Mouse (Mus musculus) lung, embryonic 16.5 days (tissue): ENCODE results near the gene Klhl8. TPM values are rescaled to one million over a fixed set of nuclear protein-coding genes. Genes with fewer than 3 reads are reported as not detected.

Experiments
- ATAC-seq: fragments of 200-750 bp; cut with Nextera tagmentation; 2 replicates; pipeline ENCODE4 v1.8.0; 2017; ENCODE audit warnings: low read depth, mild to moderate bottlenecking, moderate library complexity
- H3K27ac ChIP-seq: fragments of 300-500 bp; sonication (generic); 2 replicates; pipeline ENCODE4 v1.5.1; 2014; ENCODE audit warnings: mild to moderate bottlenecking, control low read depth, low read length
- H3K27me3 ChIP-seq: fragments of 300-500 bp; sonication (generic); 2 replicates; pipeline ENCODE4 v1.6.1; 2014; ENCODE audit warnings: low read depth, low read length, mixed read lengths; ENCODE audit not compliant: control insufficient read depth, insufficient read depth
- H3K36me3 ChIP-seq: fragments of 300-500 bp; sonication (generic); 2 replicates; pipeline ENCODE4 v1.6.1; 2014; ENCODE audit warnings: low read length; ENCODE audit not compliant: control insufficient read depth, insufficient read depth
- H3K4me1 ChIP-seq: fragments of 300-500 bp; sonication (generic); replicated peaks from 2 replicates; pipeline ENCODE4 v1.6.1; 2014; ENCODE audit warnings: low read length, mixed read lengths; ENCODE audit not compliant: control insufficient read depth, insufficient read depth
- H3K4me2 ChIP-seq: fragments of 300-500 bp; sonication (generic); 2 replicates; pipeline ENCODE4 v1.6.1; 2014; ENCODE audit warnings: low read depth, low read length, control low read depth
- H3K4me3 ChIP-seq: fragments of 300-500 bp; sonication (generic); 2 replicates; pipeline ENCODE4 v1.5.1; 2014; ENCODE audit warnings: mild to moderate bottlenecking, low read length, control low read depth
- H3K9ac ChIP-seq: fragments of 300-500 bp; sonication (generic); 2 replicates; pipeline ENCODE4 v1.6.1; 2014; ENCODE audit warnings: low read length, control low read depth
- H3K9me3 ChIP-seq: fragments of 300-500 bp; sonication (generic); 2 replicates; pipeline ENCODE4 v1.6.1; 2016; ENCODE audit warnings: low read length; ENCODE audit not compliant: control insufficient read depth
- WGBS: fragments of 180-500 bp; shearing (Covaris S2); extraction: QIAGEN DNeasy Blood & Tissue Kit; methylation state at CpG from one replicate; pipeline ENCODE4 v1.1.7; 2014; 5-methylcytosine and 5-hydroxymethylcytosine counted together
- polyA plus RNA-seq: library from polyadenylated mRNA; unstranded; fragments of >200 nt; fragmentation: Nextera tagmentation; extraction: Ambion mirVana; gene quantifications from 2 replicates; pipeline ENCODE4 v1.2.1, GENCODE M21; 2015

Gene Klhl8
- polyA plus RNA-seq, 1 experiment from 2014 or later, result 11.1 TPM

GRCm38 (mm10) chr5:103813997-103814542 lies 97.0 kb downstream of the Klhl8 start:
- Histone ChIP-seq H3K4me3 (no peak overlapping the region), H3K27me3 (no peaks in the 10 kb centered on the region), H3K9me3 (no peaks in the 10 kb centered on the region), H3K9ac (no peak overlapping the region), H3K36me3 (no peaks in the 10 kb centered on the region), H3K4me2 (no peak overlapping the region; the same call in 1 of the 2 replicates), H3K4me1 (peaks cover 11% of the 10 kb centered on the region), H3K27ac (peak overlapping the region; percentile 66)
- ATAC-seq, result no peak
- WGBS, result 66% methylated on average over 12 of the region's 12 CpGs

GRCm38 (mm10) chr5:103813291-103813690 lies 97.8 kb downstream of the Klhl8 start:
- Histone ChIP-seq H3K4me2 (no peak overlapping the region), H3K4me1 (peaks cover 11% of the 10 kb centered on the region), H3K27me3 (no peaks in the 10 kb centered on the region), H3K36me3 (no peaks in the 10 kb centered on the region), H3K9me3 (no peaks in the 10 kb centered on the region), H3K9ac (no peak overlapping the region), H3K27ac (no peak overlapping the region), H3K4me3 (no peak overlapping the region)
- no peak for ATAC-seq
- 78% methylated on average over 5 of the region's 5 CpGs for WGBS

Other genes starting within 250 kb of the Klhl8 start
- 8.3 and 8.4 TPM in 2 replicates for gene Aff1, start 218.9 kb downstream of the Klhl8 start, polyA plus RNA-seq
- gene Hsd17b13, start 66.2 kb upstream of the Klhl8 start, polyA plus RNA-seq, result 0.19 and 0.91 TPM in 2 replicates
- 5.3 and 6.2 TPM in 2 replicates for gene Hsd17b11, start 110.7 kb upstream of the Klhl8 start, polyA plus RNA-seq
- gene Nudt9, start 135.0 kb upstream of the Klhl8 start, polyA plus RNA-seq, result 58.6 and 60.8 TPM in 2 replicates
- gene Gm17660, start 166.3 kb upstream of the Klhl8 start, polyA plus RNA-seq, result not detected in 2 replicates
- gene Sparcl1, start 202.5 kb upstream of the Klhl8 start, polyA plus RNA-seq, result 433 and 435 TPM in 2 replicates